Mouse (Mus musculus) liver, embryonic 16.5 days (tissue): ENCODE measurements at regions not wholly inside any gene's neighbourhood (a gene's known extent, or its start where the extent isn't known, plus 50 kb on each side); places are given as distances from the start of the nearest gene placed in this dataset.

Experiments used
- microRNA counts: library from miRNA; unstranded; fragments of <30 nt; microRNA quantifications from one replicate; lab custom pipeline; 2016
- microRNA-seq: library from miRNA; unstranded; fragments of <30 nt; microRNA quantifications from one replicate; pipeline ENCODE4, GENCODE M21; 2016

MicroRNA genes in the stretch of these regions (microRNA counts, 519-probe panel; counts per million panel counts)
- microRNA mmu-miR-101a (lab: Ali Mortazavi, UCI): 1,181 counts per million, percentile 8 among the panel's probes with 10 or more counts

Small RNAs in the stretch of these regions (microRNA-seq; reads per million reads assigned to microRNA genes)
- 123 reads per million, percentile 55 among the genes with 10 or more reads in this experiment for gene Mir101a
